Mouse (Mus musculus) embryonic fibroblast, embryonic 13.5 days (primary cell): ENCODE measurements around the gene Gse1. TPM values are rescaled to one million over a fixed set of nuclear protein-coding genes. Genes with fewer than 3 reads are reported as not detected.

Experiments used
- H3K27ac ChIP-seq: 2 replicates; pipeline ENCODE4 v1.5.1; 2012; ENCODE audit warnings: low read length, control low read depth, inconsistent platforms; ENCODE audit not compliant: insufficient read depth
- H3K4me1 ChIP-seq: 2 replicates; pipeline ENCODE4 v1.6.1; 2011; ENCODE audit warnings: low read length; ENCODE audit not compliant: control insufficient read depth, insufficient read depth
- H3K4me3 ChIP-seq: 2 replicates; pipeline ENCODE4 v1.5.1; 2011; ENCODE audit warnings: mild to moderate bottlenecking, control low read depth, low read length; ENCODE audit not compliant: insufficient read depth
- CTCF ChIP-seq: IDR thresholded peaks from 2 replicates; pipeline ENCODE4 v1.5.1; 2011; ENCODE audit warnings: mild to moderate bottlenecking, control low read depth, low read length, moderate library complexity, borderline replicate concordance; ENCODE audit not compliant: insufficient read depth
- POLR2A ChIP-seq: IDR thresholded peaks from 2 replicates; pipeline ENCODE4 v1.6.1; 2011; ENCODE audit warnings: low read depth, mild to moderate bottlenecking, control low read depth, low read length, moderate library complexity
- polyA plus RNA-seq: library from polyadenylated mRNA; stranded (reverse); fragments of >200 nt; gene quantifications from 2 replicates; pipeline ENCODE4 v1.2.4, GENCODE M21; 2011; ENCODE audit warnings: low read depth; ENCODE audit not compliant: missing spikeins, insufficient read length

Gene Gse1
- polyA plus RNA-seq, 1 experiment = 13.4 TPM

- H3K27ac ChIP-seq = peak overlapping the region; percentile 88
- peaks cover 16% of the 10 kb centered on the region for H3K4me1 ChIP-seq
- TF ChIP-seq POLR2A (no peak), CTCF (no peak)
- H3K4me3 ChIP-seq = peak overlapping the region; percentile 52
Observed at GRCm38 (mm10) chr8:120535452-120536305, 307.4 kb downstream of the Gse1 start.

GRCm38 (mm10) chr8:120536306-120537206 lies 308.3 kb downstream of the Gse1 start:
- Histone ChIP-seq H3K27ac (peak overlapping the region; percentile 88), H3K4me1 (peaks cover 16% of the 10 kb centered on the region), H3K4me3 (peak overlapping the region; percentile 52)
- no peak for TF ChIP-seq CTCF
- no peak for TF ChIP-seq POLR2A

GRCm38 (mm10) chr8:120537207-120537817 lies 309.1 kb downstream of the Gse1 start:
- TF ChIP-seq POLR2A (no peak), CTCF (no peak)
- Histone ChIP-seq H3K27ac (peak overlapping the region; percentile 88), H3K4me1 (peaks cover 13% of the 10 kb centered on the region), H3K4me3 (peak overlapping the region; percentile 52)

GRCm38 (mm10) chr8:120537818-120538396 lies 309.7 kb downstream of the Gse1 start:
- Histone ChIP-seq H3K4me1 (peaks cover 13% of the 10 kb centered on the region), H3K4me3 (peak overlapping the region; percentile 52), H3K27ac (peak overlapping the region; percentile 43; the same call in 1 of the 2 replicates)
- no peak for TF ChIP-seq CTCF
- no peak for TF ChIP-seq POLR2A

- peak overlapping the region; percentile 45 for H3K4me3 ChIP-seq
- TF ChIP-seq CTCF (0 out of 2 replicates have a peak, but pooled peaks have one; percentile 12), POLR2A (no peak)
- peak overlapping the region; percentile 43; the same call in 1 of the 2 replicates for H3K27ac ChIP-seq
- peaks cover 10% of the 10 kb centered on the region for H3K4me1 ChIP-seq
Observed at GRCm38 (mm10) chr8:120538397-120539240, 310.4 kb downstream of the Gse1 start.

GRCm38 (mm10) chr8:120539381-120539774 lies 311.1 kb downstream of the Gse1 start:
- Histone ChIP-seq H3K27ac (peak overlapping the region; percentile 43; the same call in 1 of the 2 replicates), H3K4me1 (peaks cover 10% of the 10 kb centered on the region), H3K4me3 (no peak overlapping the region)
- TF ChIP-seq CTCF (no peak), POLR2A (no peak)

- H3K4me3 ChIP-seq = no peak overlapping the region
- TF ChIP-seq POLR2A (no peak), CTCF (no peak)
- peaks cover 10% of the 10 kb centered on the region for H3K4me1 ChIP-seq
- no peak overlapping the region for H3K27ac ChIP-seq
Observed at GRCm38 (mm10) chr8:120539775-120540625, 311.7 kb downstream of the Gse1 start.

- H3K27ac ChIP-seq = no peak overlapping the region
- no peak overlapping the region for H3K4me3 ChIP-seq
- peaks cover 10% of the 10 kb centered on the region for H3K4me1 ChIP-seq
- TF ChIP-seq POLR2A = no peak
- TF ChIP-seq CTCF = no peak
Observed at GRCm38 (mm10) chr8:120542995-120543394, 314.7 kb downstream of the Gse1 start.
